Mouse (Mus musculus): ENCODE data around the gene Cdhr3. TPM values are rescaled to one million over a fixed set of nuclear protein-coding genes. Genes with fewer than 3 reads are reported as not detected.

Gene Cdhr3
- polyA plus RNA-seq, 1 experiment from 2014 or later = 0.06 TPM

- WGBS (ENCODE audit: insufficient replicate concordance) = 63% methylated on average over 6 of the region's 6 CpGs
- Histone ChIP-seq H3K4me1 (replicated peaks) (no peaks in the 10 kb centered on the region; the same call in 1 of the 2 replicates), H3K4me2 (no peak overlapping the region), H3K27me3 (no peaks in the 10 kb centered on the region), H3K9me3 (replicated peaks) (no peaks in the 10 kb centered on the region), H3K4me3 (replicated peaks) (no peak overlapping the region), H3K36me3 (replicated peaks) (no peaks in the 10 kb centered on the region), H3K9ac (no peak overlapping the region), H3K27ac (replicated peaks) (no peak overlapping the region)
- ATAC-seq (ENCODE audit: insufficient read depth) = no peak
Measured at GRCm38 (mm10) chr12:33056074-33056473, 36.6 kb downstream of the Cdhr3 start.

DNA sequence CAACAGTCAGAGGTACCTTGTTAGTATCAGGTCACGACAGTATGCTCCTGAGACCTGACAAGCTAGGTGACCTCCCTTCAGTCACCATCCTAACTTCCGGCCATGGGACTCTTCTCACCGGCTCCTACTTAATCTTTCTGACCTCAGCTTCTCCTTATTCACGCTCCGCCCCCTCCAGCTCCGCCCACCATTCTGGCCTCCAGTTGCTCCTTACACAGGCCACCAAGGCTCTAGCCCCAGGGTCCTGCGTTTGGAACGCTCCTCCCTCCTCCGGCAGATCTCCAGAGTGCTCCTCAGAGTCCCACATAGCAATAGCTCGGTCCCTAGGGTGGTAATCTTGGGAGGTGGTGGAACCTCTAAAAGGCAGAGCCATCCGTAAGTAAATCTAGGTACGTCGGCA, 38.9 kb downstream of the Cdhr3 start:
- ATAC-seq (ENCODE audit: insufficient read depth) = no peak
- H3K4me1 ChIP-seq (replicated peaks) = no peaks in the 10 kb centered on the region; the same call in 1 of the 2 replicates
- H3K27ac ChIP-seq (replicated peaks) = no peak overlapping the region
- no peak overlapping the region for H3K4me2 ChIP-seq
- H3K9ac ChIP-seq = no peak overlapping the region
- no peak overlapping the region for H3K4me3 ChIP-seq (replicated peaks)
- H3K9me3 ChIP-seq (replicated peaks) = no peaks in the 10 kb centered on the region
- WGBS (ENCODE audit: insufficient replicate concordance) = 59% methylated on average over 13 of the region's 13 CpGs
- H3K36me3 ChIP-seq (replicated peaks) = no peaks in the 10 kb centered on the region
- no peaks in the 10 kb centered on the region for H3K27me3 ChIP-seq

GRCm38 (mm10) chr12:33053311-33053710, 39.4 kb downstream of the Cdhr3 start:
- ATAC-seq (ENCODE audit: insufficient read depth) = no peak
- Histone ChIP-seq H3K4me3 (replicated peaks) (no peak overlapping the region), H3K27ac (replicated peaks) (no peak overlapping the region), H3K9me3 (replicated peaks) (no peaks in the 10 kb centered on the region), H3K36me3 (replicated peaks) (no peaks in the 10 kb centered on the region), H3K27me3 (no peaks in the 10 kb centered on the region), H3K9ac (no peak overlapping the region), H3K4me1 (replicated peaks) (no peaks in the 10 kb centered on the region; the same call in 1 of the 2 replicates), H3K4me2 (no peak overlapping the region)
- WGBS (ENCODE audit: insufficient replicate concordance) = 73% methylated on average over 9 of the region's 9 CpGs

DNA sequence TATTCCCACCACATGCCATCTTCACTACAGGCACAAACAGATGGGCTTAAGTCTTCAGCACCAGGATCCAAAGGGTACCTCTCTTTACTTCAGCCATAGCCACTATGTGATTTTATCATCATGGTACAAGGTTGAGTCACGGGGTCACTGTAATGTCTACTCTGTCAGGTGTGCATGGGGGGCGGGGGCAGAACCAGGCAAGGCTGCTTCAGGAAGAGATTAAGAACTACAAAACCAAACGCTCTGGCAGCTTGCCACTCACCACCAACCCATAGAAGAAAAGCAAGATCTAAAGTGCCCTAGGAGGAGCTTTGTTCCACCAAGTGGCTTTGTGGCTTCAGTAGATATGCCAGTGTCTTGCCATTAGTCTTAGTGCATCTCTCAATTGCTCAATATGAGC, 44.3 kb downstream of the Cdhr3 start:
- Histone ChIP-seq H3K4me2 (no peak overlapping the region), H3K36me3 (replicated peaks) (no peaks in the 10 kb centered on the region), H3K4me3 (replicated peaks) (no peak overlapping the region), H3K27me3 (no peaks in the 10 kb centered on the region), H3K9ac (no peak overlapping the region), H3K27ac (replicated peaks) (no peak overlapping the region), H3K9me3 (replicated peaks) (no peaks in the 10 kb centered on the region), H3K4me1 (replicated peaks) (0 out of 2 replicates have a peak, but pooled peaks cover 7% of the 10 kb centered on the region)
- ATAC-seq (ENCODE audit: insufficient read depth) = no peak
- WGBS (ENCODE audit: insufficient replicate concordance) = 43% methylated on average over 3 of the region's 3 CpGs

GRCm38 (mm10) chr12:33046434-33046833, 46.2 kb downstream of the Cdhr3 start:
- Histone ChIP-seq H3K9me3 (replicated peaks) (no peaks in the 10 kb centered on the region), H3K9ac (no peak overlapping the region), H3K4me2 (no peak overlapping the region), H3K4me3 (replicated peaks) (no peak overlapping the region), H3K4me1 (replicated peaks) (0 out of 2 replicates have a peak, but pooled peaks cover 7% of the 10 kb centered on the region), H3K36me3 (replicated peaks) (no peaks in the 10 kb centered on the region), H3K27ac (replicated peaks) (no peak overlapping the region), H3K27me3 (no peaks in the 10 kb centered on the region)
- no peak for ATAC-seq (ENCODE audit: insufficient read depth)
- 62% methylated on average over 7 of the region's 7 CpGs for WGBS (ENCODE audit: insufficient replicate concordance)

- WGBS (ENCODE audit: insufficient replicate concordance) = 37% methylated on average over 16 of the region's 16 CpGs
- no peak overlapping the region for H3K4me3 ChIP-seq (replicated peaks)
- H3K9me3 ChIP-seq (replicated peaks) = no peaks in the 10 kb centered on the region
- no peak for ATAC-seq (ENCODE audit: insufficient read depth)
- H3K27me3 ChIP-seq = no peaks in the 10 kb centered on the region
- H3K36me3 ChIP-seq (replicated peaks) = no peaks in the 10 kb centered on the region
- H3K4me1 ChIP-seq (replicated peaks) = 0 out of 2 replicates have a peak, but pooled peaks cover 7% of the 10 kb centered on the region
- H3K4me2 ChIP-seq = no peak overlapping the region
- H3K9ac ChIP-seq = no peak overlapping the region
- H3K27ac ChIP-seq (replicated peaks) = no peak overlapping the region
Measured at GRCm38 (mm10) chr12:33045533-33046361, 46.9 kb downstream of the Cdhr3 start.

- no peak for ATAC-seq (ENCODE audit: insufficient read depth)
- 60% methylated on average over 7 of the region's 7 CpGs for WGBS (ENCODE audit: insufficient replicate concordance)
Measured at GRCm38 (mm10) chr12:33041476-33041875, 51.2 kb downstream of the Cdhr3 start.

GRCm38 (mm10) chr12:33040811-33041210, 51.9 kb downstream of the Cdhr3 start:
- no peak for ATAC-seq (ENCODE audit: insufficient read depth)
- Histone ChIP-seq H3K27me3 (peaks cover 5% of the 10 kb centered on the region; the same call in 1 of the 2 replicates), H3K4me1 (replicated peaks) (peaks cover 10% of the 10 kb centered on the region; the same call in 1 of the 2 replicates), H3K4me2 (no peak overlapping the region), H3K27ac (replicated peaks) (no peak overlapping the region), H3K9ac (no peak overlapping the region), H3K4me3 (replicated peaks) (no peak overlapping the region), H3K36me3 (replicated peaks) (no peaks in the 10 kb centered on the region), H3K9me3 (replicated peaks) (no peaks in the 10 kb centered on the region)
- 23% methylated on average over 2 of the region's 2 CpGs for WGBS (ENCODE audit: insufficient replicate concordance)

More at GRCm38 (mm10) chr12:33041476-33041875, 51.2 kb downstream of the Cdhr3 start:
- H3K9me3 ChIP-seq (replicated peaks) = no peaks in the 10 kb centered on the region
- no peaks in the 10 kb centered on the region for H3K36me3 ChIP-seq (replicated peaks)
- H3K9ac ChIP-seq = no peak overlapping the region
- H3K4me3 ChIP-seq (replicated peaks) = no peak overlapping the region
- H3K4me1 ChIP-seq (replicated peaks) = 0 out of 2 replicates have a peak, but pooled peaks cover 7% of the 10 kb centered on the region
- no peaks in the 10 kb centered on the region for H3K27me3 ChIP-seq
- H3K27ac ChIP-seq (replicated peaks) = no peak overlapping the region
- no peak overlapping the region for H3K4me2 ChIP-seq

DNA sequence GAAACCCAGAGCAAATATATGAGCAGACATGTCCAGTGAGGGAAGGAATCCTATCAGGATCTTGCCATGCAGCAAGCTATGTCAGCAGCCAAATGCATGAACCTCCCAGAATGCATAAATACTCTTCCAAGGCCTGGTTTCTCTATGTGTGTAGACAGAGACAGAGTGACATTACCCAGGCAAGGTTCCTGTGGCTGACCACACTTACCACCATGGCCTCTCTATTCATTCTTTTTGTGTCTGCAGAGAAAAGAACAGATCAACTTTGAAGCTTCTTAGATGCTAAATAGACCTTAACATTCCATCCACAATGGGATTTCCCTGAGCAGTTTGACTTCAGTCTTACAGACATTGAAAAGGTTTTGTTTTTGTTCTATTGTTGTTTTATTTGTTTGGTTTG, 54.0 kb downstream of the Cdhr3 start:
- H3K27ac ChIP-seq (replicated peaks) = no peak overlapping the region
- H3K27me3 ChIP-seq = peaks cover 15% of the 10 kb centered on the region; the same call in 1 of the 2 replicates
- H3K36me3 ChIP-seq (replicated peaks) = no peaks in the 10 kb centered on the region
- no peak overlapping the region for H3K4me3 ChIP-seq (replicated peaks)
- H3K9me3 ChIP-seq (replicated peaks) = no peaks in the 10 kb centered on the region
- H3K4me2 ChIP-seq = no peak overlapping the region
- ATAC-seq (ENCODE audit: insufficient read depth) = no peak
- H3K9ac ChIP-seq = no peak overlapping the region
- H3K4me1 ChIP-seq (replicated peaks) = peaks cover 8% of the 10 kb centered on the region; the same call in 1 of the 2 replicates

- ATAC-seq (ENCODE audit: insufficient read depth) = no peak
- H3K27me3 ChIP-seq = peaks cover 15% of the 10 kb centered on the region; the same call in 1 of the 2 replicates
- no peaks in the 10 kb centered on the region for H3K36me3 ChIP-seq (replicated peaks)
- no peak overlapping the region for H3K4me3 ChIP-seq (replicated peaks)
- 16% methylated on average over 21 of the region's 21 CpGs for WGBS (ENCODE audit: insufficient replicate concordance)
- H3K9ac ChIP-seq = no peak overlapping the region
- no peaks in the 10 kb centered on the region for H3K9me3 ChIP-seq (replicated peaks)
- H3K4me2 ChIP-seq = peak overlapping the region; percentile 18
- no peak overlapping the region for H3K27ac ChIP-seq (replicated peaks)
- H3K4me1 ChIP-seq (replicated peaks) = peaks cover 8% of the 10 kb centered on the region; the same call in 1 of the 2 replicates
Measured at GRCm38 (mm10) chr12:33035719-33036521, 56.8 kb downstream of the Cdhr3 start.

GRCm38 (mm10) chr12:33035089-33035718, 57.5 kb downstream of the Cdhr3 start:
- no peak overlapping the region for H3K9ac ChIP-seq
- no peak overlapping the region for H3K27ac ChIP-seq (replicated peaks)
- no peaks in the 10 kb centered on the region for H3K9me3 ChIP-seq (replicated peaks)
- no peak for ATAC-seq (ENCODE audit: insufficient read depth)
- peaks cover 8% of the 10 kb centered on the region; the same call in 1 of the 2 replicates for H3K4me1 ChIP-seq (replicated peaks)
- no peaks in the 10 kb centered on the region for H3K36me3 ChIP-seq (replicated peaks)
- H3K27me3 ChIP-seq = peaks cover 15% of the 10 kb centered on the region; the same call in 1 of the 2 replicates
- 45% methylated on average over 11 of the region's 11 CpGs for WGBS (ENCODE audit: insufficient replicate concordance)
- no peak overlapping the region for H3K4me2 ChIP-seq
- H3K4me3 ChIP-seq (replicated peaks) = no peak overlapping the region
